Mouse (Mus musculus) erythroblast, embryonic 14.5 days (primary cell): ENCODE measurements around the gene Dync1h1.

Experiments
- GATA1 ChIP-seq: IDR thresholded peaks from 2 replicates; pipeline ENCODE4 v1.6.1; 2012; ENCODE audit warnings: low read length, inconsistent platforms, mixed read lengths
- TAL1 ChIP-seq: IDR thresholded peaks from 3 replicates; pipeline ENCODE4 v1.6.1; 2012; ENCODE audit warnings: low read length, inconsistent platforms, mixed read lengths

GRCm38 (mm10) chr12:110601241-110602218, at the start of gene Dync1h1:
- TF ChIP-seq GATA1, result no peak
- no peak for TF ChIP-seq TAL1
